Mouse (Mus musculus): ENCODE results near the gene Csf1. TPM values are rescaled to one million over a fixed set of nuclear protein-coding genes. Genes with fewer than 3 reads are reported as not detected.
A peak's percentile ranks its signal among the peaks of the same experiment; 100 is the strongest.

Gene Csf1
- polyA plus RNA-seq, 1 experiment from 2014 or later: 7.0 TPM

DNA sequence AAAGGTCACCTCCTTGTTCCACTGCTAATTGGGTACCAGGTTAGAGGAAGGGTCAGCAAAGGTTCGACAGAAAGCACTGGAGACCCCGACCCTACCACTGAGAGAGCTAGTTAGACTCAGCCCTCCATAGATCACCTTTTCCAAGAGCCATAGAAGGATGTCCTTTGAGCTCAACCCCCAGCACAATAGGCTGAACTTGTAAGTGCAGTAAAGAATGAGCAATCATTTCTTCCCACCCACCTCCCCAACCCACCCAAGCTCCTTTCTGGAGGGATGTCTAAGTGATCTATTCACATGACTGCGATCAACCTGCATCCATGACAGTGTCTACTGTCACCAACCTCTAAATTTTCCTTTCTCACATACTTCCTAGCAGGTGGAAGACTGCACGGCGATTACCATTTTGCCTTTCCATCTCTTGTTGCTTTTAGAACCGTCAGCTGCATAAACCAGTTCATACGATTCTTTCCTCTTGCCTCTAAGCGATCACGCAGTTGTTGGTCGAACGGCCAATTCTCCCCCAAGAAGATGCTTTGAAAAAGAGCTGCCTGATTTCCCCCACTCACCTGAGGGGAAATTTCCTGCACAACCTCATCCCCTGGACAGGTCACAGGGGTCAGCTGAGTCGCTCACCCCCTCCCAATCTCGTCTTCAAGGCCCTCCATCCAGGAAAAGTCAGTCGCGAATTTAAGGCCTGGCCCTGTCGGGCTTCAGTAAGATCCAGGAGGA, 64.9 kb downstream of the Csf1 start:
- DNase-seq (ENCODE audit: low spot score) (peak; percentile 46), ATAC-seq (no peak)
- Histone ChIP-seq H3K4me1 (ENCODE audit: control insufficient read depth, insufficient read depth, low read length) (peaks cover 28% of the 10 kb centered on the region), H3K27me3 (replicated peaks; ENCODE audit: control insufficient read depth, insufficient read depth, low read length) (no peaks in the 10 kb centered on the region), H3K4me2 (ENCODE audit: low read length) (peak overlapping the region; percentile 76), H3K36me3 (ENCODE audit: control insufficient read depth, insufficient read depth, low read length) (no peaks in the 10 kb centered on the region), H3K9ac (ENCODE audit: low read length) (peak overlapping the region; percentile 96), H3K4me3 (ENCODE audit: low read depth, low read length) (peak overlapping the region; percentile 87), H3K27ac (ENCODE audit: low read depth, low read length) (peak overlapping the region; percentile 90), H3K9me3 (replicated peaks; ENCODE audit: control insufficient read depth, low read length) (no peaks in the 10 kb centered on the region)
- 5% methylated on average over 16 of the region's 16 CpGs for WGBS

GRCm38 (mm10) chr3:107694256-107694900, 65.9 kb downstream of the Csf1 start:
- 67% methylated on average over 2 of the region's 2 CpGs for WGBS
- Histone ChIP-seq H3K27me3 (replicated peaks; ENCODE audit: control insufficient read depth, insufficient read depth, low read length) (no peaks in the 10 kb centered on the region), H3K4me2 (ENCODE audit: low read length) (peak overlapping the region; percentile 76), H3K4me1 (ENCODE audit: control insufficient read depth, insufficient read depth, low read length) (peaks cover 33% of the 10 kb centered on the region), H3K27ac (ENCODE audit: low read depth, low read length) (no peak overlapping the region), H3K4me3 (ENCODE audit: low read depth, low read length) (peak overlapping the region; percentile 87), H3K36me3 (ENCODE audit: control insufficient read depth, insufficient read depth, low read length) (no peaks in the 10 kb centered on the region), H3K9me3 (replicated peaks; ENCODE audit: control insufficient read depth, low read length) (no peaks in the 10 kb centered on the region), H3K9ac (ENCODE audit: low read length) (peak overlapping the region; percentile 96; the same call in 1 of the 2 replicates)
- DNase-seq (ENCODE audit: low spot score) (no peak), ATAC-seq (no peak)

Other genes with a start within 250 kb of the Csf1 start
- 12.8 and 15.4 TPM in 2 replicates for gene Slc6a17, start 242.5 kb downstream of the Csf1 start, polyA plus RNA-seq (2014; fragmentation: Nextera tagmentation; extraction: Ambion mirVana)
- gene Ubl4b, start 205.4 kb downstream of the Csf1 start, polyA plus RNA-seq (2014; fragmentation: Nextera tagmentation; extraction: Ambion mirVana): not detected in 2 replicates
- gene Alx3, start 165.4 kb downstream of the Csf1 start, polyA plus RNA-seq (2014; fragmentation: Nextera tagmentation; extraction: Ambion mirVana): 2.4 and 2.6 TPM in 2 replicates
- gene Gm10961, start 129.1 kb downstream of the Csf1 start, polyA plus RNA-seq (2014; fragmentation: Nextera tagmentation; extraction: Ambion mirVana): not detected in 2 replicates
- gene Strip1, start 128.8 kb downstream of the Csf1 start, polyA plus RNA-seq (2014; fragmentation: Nextera tagmentation; extraction: Ambion mirVana): 134 and 141 TPM in 2 replicates
- gene Ahcyl1, start 63.9 kb downstream of the Csf1 start, polyA plus RNA-seq (2014; fragmentation: Nextera tagmentation; extraction: Ambion mirVana): 104 and 105 TPM in 2 replicates
- gene Eps8l3, start 116.8 kb upstream of the Csf1 start, polyA plus RNA-seq (2014; fragmentation: Nextera tagmentation; extraction: Ambion mirVana): not detected in 2 replicates
- gene Gstm5, start 135.4 kb upstream of the Csf1 start, polyA plus RNA-seq (2014; fragmentation: Nextera tagmentation; extraction: Ambion mirVana): 195 and 244 TPM in 2 replicates
- 92.7 and 102 TPM in 2 replicates for gene Gstm7, start 171.3 kb upstream of the Csf1 start, polyA plus RNA-seq (2014; fragmentation: Nextera tagmentation; extraction: Ambion mirVana)
- gene Gstm6, start 183.3 kb upstream of the Csf1 start, polyA plus RNA-seq (2014; fragmentation: Nextera tagmentation; extraction: Ambion mirVana): 13.1 and 13.3 TPM in 2 replicates
- gene Gstm3, start 208.8 kb upstream of the Csf1 start, polyA plus RNA-seq (2014; fragmentation: Nextera tagmentation; extraction: Ambion mirVana): not detected in 2 replicates
- gene Gstm2, start 226.0 kb upstream of the Csf1 start, polyA plus RNA-seq (2014; fragmentation: Nextera tagmentation; extraction: Ambion mirVana): 5.5 and 6.0 TPM in 2 replicates